Mouse (Mus musculus) kidney, embryonic 15.5 days (tissue): ENCODE data around the gene Cdk5rap3. TPM values are rescaled to one million over a fixed set of nuclear protein-coding genes. Genes with fewer than 3 reads are reported as not detected.

ENCODE experiments used
- ATAC-seq: fragments of 200-750 bp; cut with Nextera tagmentation; replicated peaks from 2 replicates; pipeline ENCODE4 v1.8.0; 2017; ENCODE audit warnings: moderate TSS enrichment; ENCODE audit not compliant: low FRiP score
- H3K27ac ChIP-seq: fragments of 300-500 bp; sonication (generic); 2 replicates; pipeline ENCODE4 v1.5.1; 2015; ENCODE audit warnings: mild to moderate bottlenecking, inconsistent platforms
- H3K27me3 ChIP-seq: fragments of 300-500 bp; sonication (generic); 2 replicates; pipeline ENCODE4 v1.6.1; 2015; ENCODE audit warnings: inconsistent platforms
- H3K36me3 ChIP-seq: fragments of 300-500 bp; sonication (generic); 2 replicates; pipeline ENCODE4 v1.6.1; 2015; ENCODE audit warnings: inconsistent platforms
- H3K4me1 ChIP-seq: fragments of 300-500 bp; sonication (generic); 2 replicates; pipeline ENCODE4 v1.6.1; 2015; ENCODE audit warnings: inconsistent platforms
- H3K4me2 ChIP-seq: fragments of 300-500 bp; sonication (generic); 2 replicates; pipeline ENCODE4 v1.6.1; 2015; ENCODE audit warnings: moderate library complexity, mild to moderate bottlenecking, inconsistent platforms
- H3K4me3 ChIP-seq: fragments of 300-500 bp; sonication (generic); replicated peaks from 2 replicates; pipeline ENCODE4 v1.5.1; 2015; ENCODE audit warnings: mild to moderate bottlenecking, inconsistent platforms
- H3K9ac ChIP-seq: fragments of 300-500 bp; sonication (generic); 2 replicates; pipeline ENCODE4 v1.6.1; 2015; ENCODE audit warnings: mild to moderate bottlenecking, inconsistent platforms
- H3K9me3 ChIP-seq: fragments of 300-500 bp; sonication (generic); replicated peaks from 2 replicates; pipeline ENCODE4 v1.6.1; 2016; ENCODE audit warnings: inconsistent platforms
- WGBS: fragments of 180-500 bp; shearing (Covaris S2); methylation state at CpG from one replicate; pipeline ENCODE4 v1.1.7; 2015; ENCODE audit warnings: mixed read lengths; 5-methylcytosine and 5-hydroxymethylcytosine counted together
- polyA plus RNA-seq: library from polyadenylated mRNA; unstranded; fragments of >200 nt; fragmentation: Nextera tagmentation; extraction: Ambion mirVana; gene quantifications from 2 replicates; pipeline ENCODE4 v1.2.1, GENCODE M21; 2015

Cdk5rap3 gene
- polyA plus RNA-seq, 1 experiment from 2014 or later: 79.5 TPM

DNA sequence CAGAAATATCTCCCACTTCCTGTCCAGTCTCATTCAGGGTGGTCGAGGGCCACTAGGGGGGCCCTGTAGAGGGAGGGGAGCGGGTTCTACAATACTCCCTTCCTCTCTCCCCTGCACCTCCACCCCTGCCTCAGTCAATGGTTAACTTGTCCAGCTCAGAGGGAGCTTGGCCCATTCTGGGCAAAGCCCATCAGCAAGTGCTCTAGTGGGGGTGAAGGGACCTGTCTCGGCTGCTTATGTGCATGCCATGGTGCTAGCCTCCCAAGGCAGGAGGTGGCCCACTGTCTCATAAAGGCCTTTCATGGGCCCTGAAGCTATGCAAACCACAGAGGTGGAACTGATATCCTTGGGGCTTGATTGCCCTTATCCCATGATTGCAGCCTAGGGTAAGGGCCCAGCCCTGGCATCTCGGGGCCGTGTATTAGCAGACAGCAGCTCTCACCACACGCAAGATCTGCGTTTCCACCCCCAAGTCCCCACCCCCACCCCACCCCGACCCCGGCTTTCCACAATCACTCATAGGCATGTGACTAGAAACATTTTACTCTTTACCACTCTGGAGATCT, 13.6 kb upstream of the Cdk5rap3 start:
- peak overlapping the region; percentile 54 for H3K4me2 ChIP-seq
- ATAC-seq: peak; percentile 67
- 52% methylated on average over 9 of the region's 9 CpGs for WGBS
- H3K36me3 ChIP-seq: peaks cover 3% of the 10 kb centered on the region
- H3K27ac ChIP-seq: peak overlapping the region; percentile 95
- H3K27me3 ChIP-seq: peaks cover 12% of the 10 kb centered on the region; the same call in 1 of the 2 replicates
- peak overlapping the region; percentile 19; the same call in 1 of the 2 replicates for H3K9ac ChIP-seq
- peak overlapping the region; percentile 40 for H3K4me3 ChIP-seq
- H3K4me1 ChIP-seq: peaks cover 48% of the 10 kb centered on the region
- H3K9me3 ChIP-seq: no peaks in the 10 kb centered on the region

DNA sequence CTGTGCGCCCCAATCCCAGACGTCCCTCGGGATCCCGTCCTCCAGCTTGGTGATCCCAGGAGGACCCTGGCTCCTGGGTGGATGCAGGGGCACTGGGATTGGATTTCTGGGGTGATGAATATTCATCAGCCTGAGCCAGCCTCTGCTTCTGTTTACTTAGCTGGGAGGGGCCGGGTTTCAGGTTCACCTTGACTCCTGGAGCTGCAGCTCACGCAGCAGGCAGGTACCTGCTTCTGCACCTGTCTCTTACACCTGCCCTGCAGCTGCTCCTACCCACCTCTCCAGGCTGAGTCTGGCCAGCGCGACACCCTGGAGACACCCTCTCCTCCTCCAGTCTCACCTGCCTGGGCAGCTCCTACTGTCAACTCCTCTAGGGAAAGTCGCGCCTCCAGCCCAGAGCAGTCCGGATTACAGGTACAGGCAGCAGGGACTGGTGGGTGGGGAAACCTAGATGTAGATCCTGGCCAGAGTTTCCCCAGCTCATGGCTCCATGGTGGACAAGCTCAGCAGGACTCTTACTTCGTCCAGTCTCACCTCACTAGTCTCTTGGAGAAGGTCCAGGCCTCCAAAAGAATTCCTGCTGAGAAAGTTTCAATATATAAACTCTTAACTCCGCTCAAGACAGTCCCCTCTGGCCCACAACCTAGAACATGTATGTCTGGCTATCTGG, 12.9 kb upstream of the Cdk5rap3 start:
- peak overlapping the region; percentile 54 for H3K4me2 ChIP-seq
- 7% methylated on average over 13 of the region's 13 CpGs for WGBS
- H3K9me3 ChIP-seq: no peaks in the 10 kb centered on the region
- H3K36me3 ChIP-seq: no peaks in the 10 kb centered on the region
- peak overlapping the region; percentile 19 for H3K9ac ChIP-seq
- H3K4me3 ChIP-seq: peak overlapping the region; percentile 40
- peaks cover 12% of the 10 kb centered on the region; the same call in 1 of the 2 replicates for H3K27me3 ChIP-seq
- H3K4me1 ChIP-seq: peaks cover 42% of the 10 kb centered on the region
- peak overlapping the region; percentile 95 for H3K27ac ChIP-seq
- peak; percentile 71 for ATAC-seq

DNA sequence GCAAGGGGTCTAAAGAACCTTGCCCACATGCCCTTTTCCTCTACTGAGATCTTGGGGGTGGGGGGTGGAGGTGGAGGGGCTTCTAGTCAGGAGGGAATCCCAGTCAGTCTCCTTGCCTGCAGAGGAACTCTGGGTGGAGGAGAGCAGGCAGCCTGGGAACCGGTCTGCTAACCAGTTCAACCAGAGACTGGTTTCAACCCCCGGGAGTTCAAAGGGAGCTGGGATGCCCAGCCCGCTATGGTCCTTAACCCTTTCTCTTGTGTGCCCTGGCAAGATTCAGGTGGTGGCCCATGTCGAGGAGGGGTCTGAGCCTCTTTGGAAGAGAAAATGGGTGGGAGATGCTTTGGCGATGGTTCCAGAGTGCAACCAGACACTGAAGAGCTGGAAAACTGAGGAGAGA, 12.4 kb upstream of the Cdk5rap3 start:
- peaks cover 12% of the 10 kb centered on the region; the same call in 1 of the 2 replicates for H3K27me3 ChIP-seq
- peak overlapping the region; percentile 40 for H3K4me3 ChIP-seq
- H3K9me3 ChIP-seq: no peaks in the 10 kb centered on the region
- 2% methylated on average over 5 of the region's 5 CpGs for WGBS
- peak overlapping the region; percentile 54 for H3K4me2 ChIP-seq
- no peaks in the 10 kb centered on the region for H3K36me3 ChIP-seq
- peak; percentile 68 for ATAC-seq
- peak overlapping the region; percentile 19; the same call in 1 of the 2 replicates for H3K9ac ChIP-seq
- peak overlapping the region; percentile 95 for H3K27ac ChIP-seq
- peaks cover 37% of the 10 kb centered on the region for H3K4me1 ChIP-seq

DNA sequence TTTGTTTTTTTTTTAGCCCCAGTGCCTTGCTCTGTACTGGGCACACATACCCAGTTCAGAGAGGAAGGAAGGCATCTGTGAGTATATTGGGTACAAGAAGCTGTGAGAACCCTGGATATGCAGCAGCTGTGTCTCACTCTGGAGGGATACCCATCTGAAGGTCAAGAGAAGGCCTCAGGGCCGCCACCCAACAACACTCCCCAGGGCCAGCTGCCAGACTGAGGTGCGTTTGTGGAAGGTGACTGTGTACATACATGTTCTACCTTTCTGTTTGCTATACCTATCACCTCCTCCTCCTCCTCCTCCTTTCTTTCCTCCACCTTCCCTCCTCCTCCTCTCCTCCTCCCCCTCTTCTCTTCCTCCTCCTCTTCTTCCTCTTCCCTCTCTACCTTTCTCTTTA, 11.8 kb upstream of the Cdk5rap3 start, which contains the start of gene Prr15l:
Gene Prr15l, plus strand, starts transcription at position 17 of the 400 bp plus-strand sequence.
- Histone ChIP-seq H3K9me3 (no peaks in the 10 kb centered on the region), H3K4me3 (peak within 1 kb of the TSS; percentile 40), H3K27ac (peak within 1 kb of the TSS; percentile 95), H3K36me3 (no peaks in the 10 kb centered on the region), H3K9ac (peak within 1 kb of the TSS; percentile 19; the same call in 1 of the 2 replicates), H3K4me1 (peaks cover 34% of the 10 kb centered on the region), H3K27me3 (peaks cover 12% of the 10 kb centered on the region; the same call in 1 of the 2 replicates), H3K4me2 (peak within 1 kb of the TSS; percentile 54)
- 67% methylated on average over 2 of the region's 2 CpGs for WGBS
- no peak for ATAC-seq

DNA sequence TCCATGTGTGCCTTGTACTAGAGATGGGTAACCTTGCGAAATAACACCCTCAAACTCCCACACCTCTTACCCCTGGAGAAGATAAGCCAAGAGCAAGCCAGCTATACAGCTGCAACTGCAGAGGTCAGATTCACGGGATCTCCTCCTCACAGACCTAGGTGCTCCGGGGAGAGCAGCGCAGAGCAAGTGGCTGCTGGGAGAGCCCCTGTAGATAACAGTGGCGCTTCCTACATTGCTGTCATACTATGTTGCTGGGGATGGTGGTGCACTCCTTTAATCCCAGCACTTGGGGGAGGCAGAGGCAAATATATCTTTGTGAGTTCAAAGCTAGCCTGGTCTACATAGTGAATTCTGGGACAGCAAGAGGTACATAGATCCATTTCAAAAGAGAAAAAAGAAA, 10.3 kb upstream of the Cdk5rap3 start:
- Histone ChIP-seq H3K9me3 (no peaks in the 10 kb centered on the region), H3K9ac (no peak overlapping the region), H3K27me3 (peaks cover 12% of the 10 kb centered on the region; the same call in 1 of the 2 replicates), H3K4me3 (no peak overlapping the region), H3K27ac (no peak overlapping the region), H3K4me2 (no peak overlapping the region), H3K36me3 (no peaks in the 10 kb centered on the region), H3K4me1 (peaks cover 27% of the 10 kb centered on the region)
- 79% methylated on average over 5 of the region's 5 CpGs for WGBS
- no peak for ATAC-seq

DNA sequence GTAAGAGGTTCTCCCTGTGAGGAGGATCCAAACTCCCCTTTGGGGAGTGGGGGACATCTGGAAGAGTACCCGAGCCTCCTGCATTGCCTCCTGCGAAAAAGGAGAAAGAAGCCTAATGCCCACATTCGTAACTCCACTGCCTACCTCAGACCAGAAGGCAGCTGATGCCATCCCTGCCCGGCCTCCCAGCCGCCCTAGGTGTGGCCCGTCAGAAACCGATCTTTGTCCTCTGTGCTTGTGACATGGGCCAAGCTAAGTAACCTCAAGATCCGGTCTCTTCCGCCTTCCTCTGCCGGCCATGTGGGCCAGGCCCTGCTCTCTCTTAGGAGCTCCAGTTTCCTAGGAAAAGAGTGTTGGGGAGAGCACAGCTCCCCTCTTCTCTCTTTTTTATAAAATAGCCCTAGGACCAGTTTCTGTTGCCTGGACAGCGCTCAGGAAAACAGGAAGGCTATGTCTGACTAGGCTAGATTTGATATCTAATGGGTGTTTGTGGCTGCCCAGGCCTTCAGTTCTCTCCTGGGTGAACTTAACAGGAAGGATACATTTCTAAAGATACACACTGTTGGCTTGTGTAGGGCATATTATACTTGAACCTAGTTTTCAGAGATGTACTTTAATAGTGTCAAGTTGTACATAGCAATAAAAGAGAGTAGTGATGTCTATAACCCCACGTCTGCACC, 9.3 kb upstream of the Cdk5rap3 start:
- H3K27ac ChIP-seq: no peak overlapping the region

DNA sequence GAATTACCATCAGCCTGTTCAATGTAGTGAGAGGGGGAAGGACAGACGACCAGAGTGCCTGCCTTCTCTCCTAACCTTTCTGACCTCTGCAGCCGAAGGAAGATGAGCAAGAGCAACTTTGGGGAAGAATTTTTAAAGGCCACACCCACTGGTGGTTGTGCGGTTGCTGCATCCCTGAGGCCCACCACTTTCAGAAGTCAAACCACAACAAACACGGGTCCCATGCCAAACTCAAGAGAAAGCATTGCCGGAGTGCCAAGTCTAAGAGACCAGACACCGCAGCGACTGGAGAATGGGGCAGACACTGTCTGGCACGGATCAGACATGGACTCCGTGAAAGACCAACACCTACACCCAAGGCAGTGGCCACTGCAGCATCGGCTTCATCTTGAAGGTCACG, 8.6 kb upstream of the Cdk5rap3 start:
- no peaks in the 10 kb centered on the region for H3K9me3 ChIP-seq
- ATAC-seq: no peak
- peaks cover 10% of the 10 kb centered on the region; the same call in 1 of the 2 replicates for H3K27me3 ChIP-seq
- no peak overlapping the region for H3K9ac ChIP-seq
- H3K27ac ChIP-seq: no peak overlapping the region
- H3K36me3 ChIP-seq: no peaks in the 10 kb centered on the region
- WGBS: 82% methylated on average over 11 of the region's 11 CpGs
- no peak overlapping the region for H3K4me2 ChIP-seq
- H3K4me1 ChIP-seq: peaks cover 21% of the 10 kb centered on the region
- no peak overlapping the region for H3K4me3 ChIP-seq

More for the DNA sequence above, 9.3 kb upstream of the Cdk5rap3 start:
- peaks cover 24% of the 10 kb centered on the region for H3K4me1 ChIP-seq
- H3K9me3 ChIP-seq: no peaks in the 10 kb centered on the region
- ATAC-seq: no peak
- H3K4me3 ChIP-seq: no peak overlapping the region
- 85% methylated on average over 12 of the region's 12 CpGs for WGBS
- H3K36me3 ChIP-seq: no peaks in the 10 kb centered on the region
- H3K27me3 ChIP-seq: peaks cover 12% of the 10 kb centered on the region; the same call in 1 of the 2 replicates
- H3K4me2 ChIP-seq: no peak overlapping the region
- no peak overlapping the region for H3K9ac ChIP-seq

DNA sequence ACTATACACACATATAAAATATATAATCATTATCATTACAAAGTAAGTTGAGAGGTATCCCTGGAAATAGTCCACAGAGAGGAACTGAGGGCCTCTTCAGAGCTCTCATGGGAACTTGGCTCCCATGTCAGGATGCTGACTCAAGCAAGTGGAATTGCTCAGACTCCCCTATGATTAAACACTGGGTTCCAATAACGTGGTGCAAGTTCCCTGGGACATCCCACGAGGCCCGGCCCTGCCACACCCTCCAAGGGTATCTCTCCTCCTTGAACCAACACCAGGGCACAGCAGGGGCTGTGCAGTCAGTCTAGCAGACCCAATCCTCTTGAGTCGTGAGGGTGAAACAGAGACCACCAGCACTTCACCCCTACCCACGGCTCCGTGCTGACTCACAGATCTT, 2.7 kb upstream of the Cdk5rap3 start:
- no peak overlapping the region for H3K4me3 ChIP-seq
- no peak overlapping the region for H3K4me2 ChIP-seq
- no peaks in the 10 kb centered on the region for H3K36me3 ChIP-seq
- H3K9me3 ChIP-seq: no peaks in the 10 kb centered on the region
- no peak overlapping the region for H3K27ac ChIP-seq
- no peak overlapping the region for H3K9ac ChIP-seq
- H3K4me1 ChIP-seq: peaks cover 15% of the 10 kb centered on the region
- ATAC-seq: no peak
- WGBS: 61% methylated on average over 6 of the region's 6 CpGs
- no peaks in the 10 kb centered on the region for H3K27me3 ChIP-seq

DNA sequence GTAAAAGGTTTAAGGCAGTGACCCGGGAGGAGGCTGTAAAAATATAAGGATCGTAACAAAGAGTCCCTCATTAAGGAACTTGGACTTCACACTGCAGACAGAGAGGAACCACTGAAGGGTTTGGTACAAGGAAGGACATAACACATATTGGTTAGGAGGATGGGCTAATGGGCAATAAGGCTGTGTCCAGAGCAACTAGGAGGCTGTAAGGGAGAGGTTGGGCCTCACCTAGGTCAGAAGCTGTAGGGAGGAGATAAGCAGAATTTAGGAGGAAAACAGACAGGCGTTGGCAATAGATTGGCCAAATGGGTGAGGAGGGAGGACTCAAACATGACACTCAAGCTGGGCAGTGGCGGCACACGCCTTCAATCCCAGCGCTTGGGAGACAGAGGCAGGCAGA, 1.1 kb upstream of the Cdk5rap3 start:
- no peak overlapping the region for H3K27ac ChIP-seq

DNA sequence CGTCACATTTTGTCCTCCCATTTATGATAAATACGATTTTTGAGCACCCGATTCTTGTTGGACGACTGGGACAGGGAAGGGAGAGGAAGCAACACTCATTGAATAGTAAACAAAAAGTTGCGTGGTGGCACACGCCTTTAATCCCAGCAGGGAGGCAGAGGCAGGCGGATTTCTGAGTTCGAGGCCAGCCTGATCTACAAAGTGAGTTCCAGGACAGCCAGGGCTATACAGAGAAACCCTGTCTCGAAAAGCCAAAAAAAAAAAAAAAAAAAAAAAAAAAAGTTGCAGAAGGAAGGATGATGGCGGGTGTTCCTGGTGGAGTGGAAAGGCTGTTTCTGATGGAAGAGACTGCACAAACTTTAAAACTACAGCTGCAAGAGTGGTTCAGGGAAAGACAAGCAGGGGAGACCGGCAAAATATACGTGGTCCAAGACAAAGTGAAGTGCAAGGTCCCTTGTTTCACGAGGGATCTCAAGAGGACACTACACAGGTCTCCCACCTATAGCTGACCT, 645 bp upstream of the Cdk5rap3 start:
- H3K27me3 ChIP-seq: no peaks in the 10 kb centered on the region
- H3K9ac ChIP-seq: no peak overlapping the region
- peak overlapping the region; percentile 81 for H3K4me3 ChIP-seq
- 30% methylated on average over 12 of the region's 13 CpGs for WGBS
- H3K4me1 ChIP-seq: peaks cover 15% of the 10 kb centered on the region
- H3K4me2 ChIP-seq: peak overlapping the region; percentile 89
- peaks cover 3% of the 10 kb centered on the region; the same call in 1 of the 2 replicates for H3K36me3 ChIP-seq
- ATAC-seq: peak; percentile 13; the same call in 1 of the 2 replicates
- H3K27ac ChIP-seq: peak overlapping the region; percentile 64; the same call in 1 of the 2 replicates
- H3K9me3 ChIP-seq: no peaks in the 10 kb centered on the region

More for the DNA sequence above, 1.1 kb upstream of the Cdk5rap3 start:
- Histone ChIP-seq H3K4me2 (no peak overlapping the region), H3K4me1 (peaks cover 15% of the 10 kb centered on the region), H3K36me3 (no peaks in the 10 kb centered on the region), H3K9ac (no peak overlapping the region), H3K27me3 (no peaks in the 10 kb centered on the region), H3K9me3 (no peaks in the 10 kb centered on the region), H3K4me3 (no peak overlapping the region)
- ATAC-seq: no peak
- 83% methylated on average over 6 of the region's 6 CpGs for WGBS

DNA sequence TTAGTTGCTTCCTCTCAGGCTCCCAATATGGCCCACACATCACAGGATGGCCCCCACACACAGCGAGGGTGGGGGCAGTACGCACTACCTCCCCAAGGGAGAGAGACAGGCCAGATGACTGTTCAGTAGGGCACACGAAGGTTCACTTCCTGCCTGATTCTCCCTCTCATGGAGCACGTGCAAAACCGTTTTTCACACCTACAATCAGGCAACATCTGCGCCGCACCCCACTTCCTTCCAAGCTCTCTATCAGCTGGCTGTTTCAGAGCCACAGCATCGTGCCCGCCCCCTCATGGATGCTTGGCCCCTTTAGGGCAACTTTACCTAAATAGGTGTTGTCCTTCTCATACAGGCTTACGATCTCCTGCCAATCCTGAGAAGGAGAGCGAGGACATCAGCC, 3.6 kb downstream of the Cdk5rap3 start:
- Histone ChIP-seq H3K4me3 (no peak overlapping the region), H3K9ac (no peak overlapping the region), H3K9me3 (no peaks in the 10 kb centered on the region), H3K27me3 (0 out of 2 replicates have a peak, but pooled peaks cover 2% of the 10 kb centered on the region), H3K4me2 (no peak overlapping the region), H3K36me3 (peaks cover 39% of the 10 kb centered on the region), H3K27ac (no peak overlapping the region), H3K4me1 (peaks cover 15% of the 10 kb centered on the region)
- WGBS: 81% methylated on average over 11 of the region's 11 CpGs
- ATAC-seq: no peak
